Mouse (Mus musculus) large intestine, adult 2 months (tissue): Measurements from ENCODE around the gene Nr4a3. TPM values are rescaled to one million over a fixed set of nuclear protein-coding genes. Genes with fewer than 3 reads are reported as not detected.
A peak's percentile ranks its signal among the peaks of the same experiment; 100 is the strongest.

Experiments
- DNase-seq: peaks from one replicate; pipeline ENCODE4 v3.0.0-alpha.2; 2012; ENCODE audit warnings: low read depth, low spot score
- WGBS: fragments of 180-500 bp; shearing (Covaris S2); methylation state at CpG from one replicate; pipeline ENCODE4 v1.1.7; 2018; 5-methylcytosine and 5-hydroxymethylcytosine counted together
- polyA plus RNA-seq: library from polyadenylated mRNA; depleted of rRNA; stranded (reverse); fragments of >200 nt; gene quantifications from 2 replicates; pipeline ENCODE4 v1.2.3, GENCODE M21; 2012; rRNA removed

Nr4a3 gene
- polyA plus RNA-seq, result 0.53 and 1.9 TPM in 2 replicates

- 0% methylated on average over 41 of the region's 54 CpGs for WGBS
- peak; percentile 54 for DNase-seq
Measured at GRCm38 (mm10) chr4:48044491-48045211, at the start of gene Nr4a3. Gene Nr4a3, plus strand, starts transcription at chr4:48045153.

- no peak for DNase-seq
- WGBS, result 82% methylated on average over 4 of the region's 4 CpGs
Measured at GRCm38 (mm10) chr4:48002969-48003368, 42.0 kb upstream of the Nr4a3 start.

- 88% methylated on average over 3 of the region's 3 CpGs for WGBS
- no peak for DNase-seq
Measured at GRCm38 (mm10) chr4:48003456-48003855, 41.5 kb upstream of the Nr4a3 start.

- WGBS, result 81% methylated on average over 3 of the region's 3 CpGs
- DNase-seq, result no peak
Measured at GRCm38 (mm10) chr4:48006355-48006754, 38.6 kb upstream of the Nr4a3 start.

- 92% methylated on average over 3 of the region's 3 CpGs for WGBS
- no peak for DNase-seq
Measured at GRCm38 (mm10) chr4:48012209-48012608, 32.7 kb upstream of the Nr4a3 start.

GRCm38 (mm10) chr4:48022966-48023365 is 22.0 kb upstream of the Nr4a3 start:
- no peak for DNase-seq

GRCm38 (mm10) chr4:48029652-48030051 is 15.3 kb upstream of the Nr4a3 start:
- no peak for DNase-seq
- 71% methylated on average over 24 of the region's 24 CpGs for WGBS

More at GRCm38 (mm10) chr4:48022966-48023365, 22.0 kb upstream of the Nr4a3 start:
- WGBS, result 39% methylated on average over 3 of the region's 3 CpGs

- WGBS, result 65% methylated on average over 9 of the region's 9 CpGs
- no peak for DNase-seq
Measured at GRCm38 (mm10) chr4:48034287-48034686, 10.7 kb upstream of the Nr4a3 start.

- DNase-seq, result no peak
- WGBS, result 61% methylated on average over 4 of the region's 4 CpGs
Measured at GRCm38 (mm10) chr4:48037646-48038045, 7.3 kb upstream of the Nr4a3 start.

- DNase-seq, result no peak
- WGBS, result 80% methylated on average over 5 of the region's 5 CpGs
Measured at GRCm38 (mm10) chr4:48038847-48039246, 6.1 kb upstream of the Nr4a3 start.

- 58% methylated on average over 7 of the region's 7 CpGs for WGBS
- no peak for DNase-seq
Measured at GRCm38 (mm10) chr4:48039736-48040135, 5.2 kb upstream of the Nr4a3 start.

GRCm38 (mm10) chr4:48042466-48042785 is 2.5 kb upstream of the Nr4a3 start:
- under 1% methylated on average over 4 of the region's 4 CpGs for WGBS
- DNase-seq, result no peak

GRCm38 (mm10) chr4:48042786-48043701 is 1.9 kb upstream of the Nr4a3 start:
- DNase-seq, result peak; percentile 63
- WGBS, result under 1% methylated on average over 104 of the region's 105 CpGs

- under 1% methylated on average over 11 of the region's 11 CpGs for WGBS
- peak; percentile 32 for DNase-seq
Measured at GRCm38 (mm10) chr4:48044141-48044490, 837 bp upstream of the Nr4a3 start.

- WGBS, result under 1% methylated on average over 42 of the region's 42 CpGs
- DNase-seq, result no peak
Measured at GRCm38 (mm10) chr4:48045281-48045720, 348 bp downstream of the Nr4a3 start.

GRCm38 (mm10) chr4:48045721-48046460 is 938 bp downstream of the Nr4a3 start:
- DNase-seq, result no peak
- under 1% methylated on average over 39 of the region's 39 CpGs for WGBS

GRCm38 (mm10) chr4:48046461-48046901 is 1.5 kb downstream of the Nr4a3 start:
- 1% methylated on average over 20 of the region's 20 CpGs for WGBS
- DNase-seq, result no peak

GRCm38 (mm10) chr4:48047136-48047765 is 2.3 kb downstream of the Nr4a3 start:
- no peak for DNase-seq
- WGBS, result 2% methylated on average over 33 of the region's 33 CpGs

GRCm38 (mm10) chr4:48047766-48048371 is 2.9 kb downstream of the Nr4a3 start:
- WGBS, result 6% methylated on average over 30 of the region's 30 CpGs
- no peak for DNase-seq
